Mouse (Mus musculus) hindbrain, embryonic 16.5 days (tissue): ENCODE results near the gene Ngrn. TPM values are rescaled to one million over a fixed set of nuclear protein-coding genes. Genes with fewer than 3 reads are reported as not detected.

Experiments
- ATAC-seq: fragments of 200-750 bp; cut with Nextera tagmentation; 2 replicates; pipeline ENCODE4 v1.8.0; 2017; ENCODE audit warnings: moderate TSS enrichment, moderate library complexity
- H3K27ac ChIP-seq: fragments of 300-500 bp; sonication (generic); 2 replicates; pipeline ENCODE4 v1.5.1; 2014; ENCODE audit warnings: low read depth, mild to moderate bottlenecking, control low read depth, low read length, moderate library complexity
- H3K27me3 ChIP-seq: fragments of 300-500 bp; sonication (generic); replicated peaks from 2 replicates; pipeline ENCODE4 v1.6.1; 2014; ENCODE audit warnings: low read length; ENCODE audit not compliant: control insufficient read depth, insufficient read depth
- H3K36me3 ChIP-seq: fragments of 300-500 bp; sonication (generic); 2 replicates; pipeline ENCODE4 v1.6.1; 2014; ENCODE audit warnings: mild to moderate bottlenecking, low read length, moderate library complexity, mixed read lengths; ENCODE audit not compliant: control insufficient read depth, insufficient read depth
- H3K4me1 ChIP-seq: fragments of 300-500 bp; sonication (generic); 2 replicates; pipeline ENCODE4 v1.6.1; 2014; ENCODE audit warnings: low read depth, low read length; ENCODE audit not compliant: control insufficient read depth, insufficient read depth
- H3K4me2 ChIP-seq: fragments of 300-500 bp; sonication (generic); 2 replicates; pipeline ENCODE4 v1.6.1; 2014; ENCODE audit warnings: mild to moderate bottlenecking, low read length, control low read depth, moderate library complexity
- H3K4me3 ChIP-seq: fragments of 300-500 bp; sonication (generic); 2 replicates; pipeline ENCODE4 v1.5.1; 2014; ENCODE audit warnings: mild to moderate bottlenecking, low read length, control low read depth, moderate library complexity
- H3K9ac ChIP-seq: fragments of 300-500 bp; sonication (generic); 2 replicates; pipeline ENCODE4 v1.6.1; 2014; ENCODE audit warnings: low read depth, mild to moderate bottlenecking, control low read depth, low read length, moderate library complexity
- H3K9me3 ChIP-seq: fragments of 300-500 bp; sonication (generic); 2 replicates; pipeline ENCODE4 v1.6.1; 2014; ENCODE audit warnings: mild to moderate bottlenecking, low read length, moderate library complexity; ENCODE audit not compliant: control insufficient read depth
- WGBS: fragments of 180-500 bp; shearing (Covaris S2); extraction: QIAGEN DNeasy Blood & Tissue Kit; methylation state at CpG from one replicate; pipeline ENCODE4 v1.1.7; 2014; 5-methylcytosine and 5-hydroxymethylcytosine counted together
- polyA plus RNA-seq: library from polyadenylated mRNA; unstranded; fragments of >200 nt; fragmentation: Nextera tagmentation; extraction: Ambion mirVana; gene quantifications from 2 replicates; pipeline ENCODE4 v1.2.1, GENCODE M21; 2015

Ngrn gene
- polyA plus RNA-seq, 1 experiment from 2014 or later = 75.9 TPM

GRCm38 (mm10) chr7:80294062-80294763 is 33.2 kb downstream of the Ngrn start, which contains the start of gene Prc1:
Prc1 (plus strand) TSS chr7:80294450.
- Histone ChIP-seq H3K4me3 (peak within 1 kb of the TSS; percentile 74), H3K4me1 (no peaks in the 10 kb centered on the region; the same call in none of the 2 replicates), H3K27me3 (no peaks in the 10 kb centered on the region), H3K9ac (peak within 1 kb of the TSS; percentile 67), H3K9me3 (no peaks in the 10 kb centered on the region), H3K27ac (peak within 1 kb of the TSS; percentile 61), H3K4me2 (peak within 1 kb of the TSS; percentile 97), H3K36me3 (peaks cover 10% of the 10 kb centered on the region)
- WGBS = under 1% methylated on average over 47 of the region's 52 CpGs
- ATAC-seq = peak; percentile 99

- H3K9ac ChIP-seq = peak overlapping the region; percentile 67
- H3K36me3 ChIP-seq = peaks cover 10% of the 10 kb centered on the region
- ATAC-seq = no peak
Measured at GRCm38 (mm10) chr7:80294764-80295648, 34.0 kb downstream of the Ngrn start.

GRCm38 (mm10) chr7:80296462-80296861 is 35.4 kb downstream of the Ngrn start:
- ATAC-seq = no peak
- H3K27me3 ChIP-seq = no peaks in the 10 kb centered on the region
- no peak overlapping the region for H3K9ac ChIP-seq
- H3K4me3 ChIP-seq = no peak overlapping the region
- no peaks in the 10 kb centered on the region for H3K9me3 ChIP-seq
- H3K4me1 ChIP-seq = no peaks in the 10 kb centered on the region; the same call in none of the 2 replicates
- H3K36me3 ChIP-seq = peaks cover 3% of the 10 kb centered on the region; the same call in 1 of the 2 replicates
- H3K4me2 ChIP-seq = no peak overlapping the region
- H3K27ac ChIP-seq = no peak overlapping the region
- WGBS = 93% methylated on average over 6 of the region's 6 CpGs

More at GRCm38 (mm10) chr7:80294764-80295648, 34.0 kb downstream of the Ngrn start:
- H3K9me3 ChIP-seq = no peaks in the 10 kb centered on the region
- H3K4me3 ChIP-seq = peak overlapping the region; percentile 74
- H3K27me3 ChIP-seq = no peaks in the 10 kb centered on the region
- peak overlapping the region; percentile 97 for H3K4me2 ChIP-seq
- 9% methylated on average over 37 of the region's 37 CpGs for WGBS
- no peaks in the 10 kb centered on the region; the same call in none of the 2 replicates for H3K4me1 ChIP-seq
- peak overlapping the region; percentile 53 for H3K27ac ChIP-seq

DNA sequence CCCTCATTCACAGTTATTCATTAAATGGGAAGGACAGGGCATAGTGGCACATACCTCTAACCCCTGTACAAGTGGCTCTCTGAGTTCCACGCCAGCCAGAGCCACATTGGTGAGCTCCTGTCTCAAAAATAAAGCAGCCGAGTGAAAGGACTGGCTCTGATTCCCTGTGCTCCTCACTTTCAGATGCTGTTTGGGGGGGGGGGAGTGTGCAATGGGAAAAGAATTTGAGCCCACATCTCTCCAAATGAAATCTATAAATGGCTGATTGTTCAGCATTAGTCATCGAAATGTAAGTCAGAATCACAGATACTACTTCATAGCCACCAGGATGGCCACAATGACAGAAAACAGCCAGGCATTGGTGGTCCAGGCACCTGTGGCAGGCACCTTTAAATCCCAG is 36.0 kb downstream of the Ngrn start:
- no peaks in the 10 kb centered on the region for H3K27me3 ChIP-seq
- ATAC-seq = no peak
- H3K27ac ChIP-seq = no peak overlapping the region
- 85% methylated on average over 3 of the region's 3 CpGs for WGBS
- no peak overlapping the region for H3K9ac ChIP-seq
- no peak overlapping the region for H3K4me2 ChIP-seq
- H3K9me3 ChIP-seq = no peaks in the 10 kb centered on the region
- H3K4me3 ChIP-seq = no peak overlapping the region
- no peaks in the 10 kb centered on the region for H3K36me3 ChIP-seq
- no peaks in the 10 kb centered on the region; the same call in none of the 2 replicates for H3K4me1 ChIP-seq

DNA sequence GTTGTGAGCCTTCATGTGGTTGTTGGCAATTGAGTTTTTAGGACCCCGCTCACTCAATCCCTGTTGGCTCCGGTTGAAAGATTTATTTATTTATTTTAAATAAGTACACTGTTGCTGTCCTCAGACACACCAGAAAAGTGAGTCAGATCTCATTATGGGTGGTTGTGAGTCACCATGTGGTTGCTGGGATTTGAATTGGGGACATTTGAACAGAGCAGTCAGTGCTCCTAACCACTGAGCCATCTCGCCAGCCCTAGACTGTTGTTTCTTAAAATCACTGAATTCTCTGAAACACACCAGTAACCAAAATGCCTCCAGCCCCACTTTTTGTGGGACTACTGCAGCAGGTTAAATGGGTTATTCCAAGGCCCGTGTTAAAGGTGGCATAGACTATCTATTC is 37.7 kb downstream of the Ngrn start:
- Histone ChIP-seq H3K27me3 (no peaks in the 10 kb centered on the region), H3K4me2 (no peak overlapping the region), H3K4me3 (no peak overlapping the region), H3K4me1 (no peaks in the 10 kb centered on the region; the same call in none of the 2 replicates), H3K9me3 (no peaks in the 10 kb centered on the region), H3K9ac (no peak overlapping the region), H3K27ac (no peak overlapping the region), H3K36me3 (no peaks in the 10 kb centered on the region)
- 94% methylated on average over 4 of the region's 4 CpGs for WGBS
- no peak for ATAC-seq

- Histone ChIP-seq H3K27me3 (no peaks in the 10 kb centered on the region), H3K9me3 (no peaks in the 10 kb centered on the region), H3K4me3 (no peak overlapping the region), H3K9ac (no peak overlapping the region), H3K36me3 (no peaks in the 10 kb centered on the region), H3K4me1 (no peaks in the 10 kb centered on the region; the same call in 1 of the 2 replicates), H3K27ac (no peak overlapping the region), H3K4me2 (no peak overlapping the region)
- no peak for ATAC-seq
- WGBS = 91% methylated on average over 3 of the region's 3 CpGs
Measured at GRCm38 (mm10) chr7:80299568-80299967, 38.6 kb downstream of the Ngrn start.

DNA sequence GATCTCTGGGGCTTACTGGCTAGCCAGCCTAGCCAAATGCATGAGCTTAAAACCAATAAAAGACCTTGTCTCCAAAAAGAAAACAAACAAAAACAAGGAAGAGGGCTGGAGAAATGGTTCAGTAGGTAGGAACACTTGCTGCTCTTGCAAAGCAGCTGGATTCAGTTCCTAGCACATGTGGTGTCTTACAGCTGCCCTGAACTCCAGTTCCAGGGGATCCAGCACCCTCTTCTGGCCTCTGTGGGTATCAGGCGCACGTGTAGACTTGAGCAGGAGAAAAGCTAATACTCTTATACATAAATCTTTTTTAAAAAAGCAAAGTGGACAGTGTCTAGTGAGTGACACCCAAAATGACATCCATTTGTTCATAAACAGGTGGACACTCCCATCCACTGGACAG is 40.5 kb downstream of the Ngrn start:
- H3K27me3 ChIP-seq = no peaks in the 10 kb centered on the region
- no peaks in the 10 kb centered on the region for H3K4me1 ChIP-seq
- WGBS = 77% methylated on average over 2 of the region's 2 CpGs
- H3K4me2 ChIP-seq = no peak overlapping the region
- H3K27ac ChIP-seq = no peak overlapping the region
- H3K9ac ChIP-seq = no peak overlapping the region
- no peaks in the 10 kb centered on the region for H3K36me3 ChIP-seq
- no peak overlapping the region for H3K4me3 ChIP-seq
- ATAC-seq = no peak
- no peaks in the 10 kb centered on the region for H3K9me3 ChIP-seq

GRCm38 (mm10) chr7:80307766-80308165 is 46.8 kb downstream of the Ngrn start:
- no peak overlapping the region for H3K4me2 ChIP-seq
- 93% methylated on average over 3 of the region's 3 CpGs for WGBS
- no peaks in the 10 kb centered on the region for H3K4me1 ChIP-seq
- H3K27ac ChIP-seq = no peak overlapping the region
- ATAC-seq = no peak
- peaks cover 2% of the 10 kb centered on the region; the same call in 1 of the 2 replicates for H3K36me3 ChIP-seq
- H3K4me3 ChIP-seq = no peak overlapping the region
- no peaks in the 10 kb centered on the region for H3K27me3 ChIP-seq
- no peaks in the 10 kb centered on the region for H3K9me3 ChIP-seq
- no peak overlapping the region for H3K9ac ChIP-seq

- 77% methylated on average over 7 of the region's 7 CpGs for WGBS
- Histone ChIP-seq H3K9ac (no peak overlapping the region), H3K9me3 (no peaks in the 10 kb centered on the region), H3K4me1 (no peaks in the 10 kb centered on the region), H3K4me3 (no peak overlapping the region), H3K36me3 (peaks cover 10% of the 10 kb centered on the region), H3K4me2 (no peak overlapping the region), H3K27ac (no peak overlapping the region), H3K27me3 (no peaks in the 10 kb centered on the region)
- ATAC-seq = no peak
Measured at GRCm38 (mm10) chr7:80310771-80311170, 49.8 kb downstream of the Ngrn start.
